Mouse (Mus musculus): Measurements from ENCODE around the gene Herc2.
A peak's percentile ranks its signal among the peaks of the same experiment; 100 is the strongest.

The Herc2 gene

GRCm38 (mm10) chr7:56071724-56072123 lies 21.7 kb downstream of the Herc2 start:
- DNase-seq = no peak

GRCm38 (mm10) chr7:56083034-56083433 lies 33.0 kb downstream of the Herc2 start:
- DNase-seq = no peak

GRCm38 (mm10) chr7:56089097-56089496 lies 39.1 kb downstream of the Herc2 start:
- no peak for DNase-seq

DNA sequence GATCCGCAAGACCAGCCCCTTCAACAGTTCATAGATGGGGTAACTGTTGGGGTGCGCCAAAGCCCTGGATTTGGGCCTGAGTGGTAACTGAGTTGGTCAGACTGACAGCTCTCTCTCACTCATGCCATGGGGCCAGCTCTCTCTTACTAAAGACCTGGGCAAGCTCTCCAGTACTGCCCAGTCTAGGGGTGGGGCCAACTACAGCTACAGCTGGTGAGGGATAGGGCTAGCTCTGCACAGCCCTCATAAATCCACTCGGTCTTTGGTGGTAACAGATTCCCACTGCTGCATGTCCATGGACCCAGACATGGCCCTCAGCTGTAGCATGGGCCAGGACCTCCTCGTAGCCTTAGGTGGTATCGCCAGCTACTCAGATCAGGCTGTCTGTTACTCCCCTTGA lies 41.4 kb downstream of the Herc2 start:
- no peak for DNase-seq

GRCm38 (mm10) chr7:56102293-56102847 lies 52.4 kb downstream of the Herc2 start:
- no peak for DNase-seq

DNA sequence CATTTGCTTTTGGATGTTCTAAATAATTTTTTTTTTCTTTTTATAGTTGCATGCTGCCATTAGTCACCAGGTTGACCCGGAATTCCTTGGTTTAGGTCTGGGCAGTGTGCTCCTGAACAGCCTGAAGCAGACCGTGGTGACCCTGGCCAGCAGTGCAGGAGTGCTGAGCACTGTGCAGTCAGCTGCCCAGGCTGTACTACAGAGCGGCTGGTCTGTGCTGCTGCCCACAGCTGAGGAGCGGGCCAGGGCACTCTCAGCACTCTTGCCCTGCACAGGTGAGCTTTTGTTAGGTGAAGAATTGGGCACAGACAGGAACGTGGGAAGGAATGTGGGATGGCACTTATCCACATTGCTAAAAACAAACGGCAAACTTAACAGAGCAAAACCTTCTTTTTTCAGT lies 63.0 kb downstream of the Herc2 start:
- DNase-seq = no peak

- DNase-seq = no peak
Observed at GRCm38 (mm10) chr7:56114148-56114547, 64.2 kb downstream of the Herc2 start.

GRCm38 (mm10) chr7:56120968-56121367 lies 71.0 kb downstream of the Herc2 start:
- no peak for DNase-seq

- no peak for DNase-seq
Observed at GRCm38 (mm10) chr7:56121425-56121824, 71.4 kb downstream of the Herc2 start.

GRCm38 (mm10) chr7:56128080-56128479 lies 78.1 kb downstream of the Herc2 start:
- DNase-seq = no peak

DNA sequence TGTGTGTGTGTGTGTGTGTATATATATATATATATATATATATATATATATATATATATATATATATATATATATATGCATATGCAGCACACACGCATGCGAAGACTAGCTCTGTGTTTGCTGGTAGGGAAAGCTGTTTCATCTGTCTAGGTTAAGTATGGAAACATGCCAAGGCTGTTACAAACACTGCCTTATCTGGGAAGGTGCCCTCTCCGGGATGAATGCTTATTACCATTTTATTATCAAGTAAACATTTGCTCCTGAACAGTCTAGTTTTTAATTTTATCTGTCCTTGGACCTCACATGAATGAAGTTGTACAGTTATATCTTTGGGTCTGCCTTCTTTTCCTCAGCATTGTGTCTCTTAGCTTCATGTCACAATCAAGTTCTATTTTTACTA lies 79.6 kb downstream of the Herc2 start:
- DNase-seq = no peak

DNA sequence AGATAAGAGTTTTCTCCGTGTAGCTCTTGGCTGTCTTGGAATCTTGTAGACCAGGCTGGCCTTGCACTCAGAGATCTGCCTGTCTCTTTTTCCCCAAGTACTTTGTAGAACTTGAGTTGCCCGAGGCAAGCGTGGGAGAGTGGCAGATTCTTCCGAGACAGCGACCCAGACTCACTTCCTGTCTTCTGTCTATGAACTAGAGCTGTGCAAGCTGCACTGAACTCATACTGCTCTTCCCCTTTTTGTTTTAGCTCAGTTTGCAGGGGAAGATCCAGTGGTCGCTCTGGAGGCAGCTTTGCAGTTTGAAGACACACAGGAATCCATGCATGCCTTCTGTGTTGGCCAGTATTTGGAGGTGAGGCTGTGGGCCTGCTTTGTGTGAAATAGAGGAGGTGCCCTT lies 81.6 kb downstream of the Herc2 start:
- peak; percentile 2 to 11 for DNase-seq

DNA sequence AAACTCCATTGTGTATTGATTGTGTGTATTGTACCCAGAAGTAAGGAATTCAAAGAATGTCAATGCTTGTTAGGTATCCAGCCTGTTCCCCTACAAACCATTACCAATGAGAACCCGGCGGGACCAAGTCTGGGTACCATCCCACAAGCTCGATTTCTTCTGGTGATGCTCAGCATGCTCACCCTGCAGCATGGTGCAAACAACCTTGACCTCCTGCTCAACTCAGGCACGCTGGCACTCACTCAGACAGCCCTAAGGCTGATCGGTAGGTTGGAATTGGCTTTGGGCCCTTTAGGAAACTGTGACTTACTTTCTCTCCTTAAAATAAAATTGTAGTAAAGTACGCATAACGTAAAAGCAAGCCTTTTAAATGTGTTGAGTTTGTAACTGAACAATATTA lies 88.7 kb downstream of the Herc2 start:
- no peak for DNase-seq

- no peak for DNase-seq
Observed at GRCm38 (mm10) chr7:56146424-56146823, 96.4 kb downstream of the Herc2 start.

GRCm38 (mm10) chr7:56148925-56149324 lies 98.9 kb downstream of the Herc2 start:
- DNase-seq = no peak

- DNase-seq = no peak
Observed at GRCm38 (mm10) chr7:56151885-56152676, 102.1 kb downstream of the Herc2 start.

- no peak for DNase-seq
Observed at GRCm38 (mm10) chr7:56153161-56153560, 103.2 kb downstream of the Herc2 start.

DNA sequence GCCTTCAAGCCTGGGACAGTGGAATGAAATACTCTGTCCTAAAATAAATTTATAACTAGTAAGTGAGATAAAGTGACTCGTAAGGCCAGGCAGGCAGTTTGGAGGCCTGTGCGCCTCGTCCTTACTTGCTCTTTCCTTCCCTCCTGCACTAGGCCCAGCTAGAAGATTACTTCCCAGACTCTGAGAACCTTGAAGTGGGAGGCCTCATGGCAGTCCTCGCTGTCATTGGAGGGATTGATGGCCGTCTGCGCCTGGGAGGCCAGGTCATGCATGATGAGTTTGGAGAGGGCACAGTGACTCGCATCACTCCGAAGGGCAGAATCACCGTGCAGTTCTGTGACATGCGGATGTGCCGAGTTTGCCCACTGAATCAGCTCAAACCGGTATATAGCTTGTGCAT lies 103.6 kb downstream of the Herc2 start:
- no peak for DNase-seq

- DNase-seq = no peak
Observed at GRCm38 (mm10) chr7:56163316-56163715, 113.3 kb downstream of the Herc2 start.

DNA sequence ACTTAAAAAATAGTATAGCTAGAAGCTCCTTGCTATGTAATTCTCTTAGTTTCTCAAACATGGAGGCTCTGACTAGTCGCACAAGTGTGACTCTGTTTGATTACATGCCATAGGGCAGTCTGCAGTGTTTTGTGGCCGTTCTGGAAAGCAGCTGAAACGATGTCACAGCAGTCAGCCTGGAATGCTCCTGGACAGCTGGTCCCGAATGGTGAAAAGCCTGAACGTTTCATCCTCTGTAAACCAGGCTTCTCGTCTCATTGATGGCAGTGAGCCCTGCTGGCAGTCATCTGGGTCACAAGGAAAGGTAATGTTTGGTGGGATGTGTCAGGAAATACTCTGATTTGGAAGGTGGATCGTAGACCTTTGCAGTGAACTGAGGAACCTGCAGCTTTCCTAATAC lies 118.7 kb downstream of the Herc2 start:
- no peak for DNase-seq

GRCm38 (mm10) chr7:56177371-56177770 lies 127.4 kb downstream of the Herc2 start:
- no peak for DNase-seq

DNA sequence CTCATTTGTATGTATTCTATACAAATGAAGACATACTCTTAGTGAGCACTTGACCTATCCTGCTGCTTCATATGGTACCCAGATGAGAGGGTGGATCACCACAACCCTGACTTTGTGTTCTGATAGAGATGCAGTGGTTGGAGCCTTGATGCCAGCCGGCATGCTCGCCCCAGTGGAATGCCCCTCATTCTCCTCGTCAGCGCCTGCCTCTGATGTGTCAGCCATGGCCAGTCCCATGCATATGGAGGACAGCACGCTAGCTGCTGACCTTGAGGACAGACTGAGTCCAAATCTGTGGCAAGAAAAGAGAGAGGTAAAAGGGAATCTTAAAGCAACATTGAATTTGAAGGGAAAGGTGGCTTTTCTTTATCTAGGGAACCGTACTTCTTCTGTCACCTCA lies 141.0 kb downstream of the Herc2 start:
- no peak for DNase-seq

DNA sequence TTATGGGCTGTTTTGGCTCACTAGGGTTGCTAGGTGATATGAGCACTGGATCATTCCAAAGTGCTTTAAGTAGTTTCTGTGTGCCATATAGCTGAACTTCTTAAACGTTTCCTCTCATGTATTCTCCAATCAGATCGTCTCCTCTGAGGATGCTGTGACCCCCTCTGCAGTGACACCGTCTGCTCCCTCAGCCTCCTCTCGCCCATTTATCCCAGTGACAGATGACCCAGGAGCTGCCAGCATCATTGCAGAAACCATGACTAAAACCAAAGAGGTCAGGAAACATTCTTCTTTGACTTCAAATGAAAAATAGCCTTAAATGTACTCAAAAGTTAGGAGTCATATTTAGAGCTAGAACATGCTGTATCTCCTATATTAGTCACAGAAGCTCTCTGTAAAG lies 141.7 kb downstream of the Herc2 start:
- no peak for DNase-seq

GRCm38 (mm10) chr7:56201483-56202218 lies 151.7 kb downstream of the Herc2 start:
- no peak for DNase-seq
